Mouse (Mus musculus) urinary bladder, postnatal 25 days (tissue): ENCODE data around the gene Cdkal1.

Experiments
- DNase-seq: peaks from one replicate; pipeline ENCODE4 v3.0.0; 2022; ENCODE audit warnings: low spot score

Gene Cdkal1

DNA sequence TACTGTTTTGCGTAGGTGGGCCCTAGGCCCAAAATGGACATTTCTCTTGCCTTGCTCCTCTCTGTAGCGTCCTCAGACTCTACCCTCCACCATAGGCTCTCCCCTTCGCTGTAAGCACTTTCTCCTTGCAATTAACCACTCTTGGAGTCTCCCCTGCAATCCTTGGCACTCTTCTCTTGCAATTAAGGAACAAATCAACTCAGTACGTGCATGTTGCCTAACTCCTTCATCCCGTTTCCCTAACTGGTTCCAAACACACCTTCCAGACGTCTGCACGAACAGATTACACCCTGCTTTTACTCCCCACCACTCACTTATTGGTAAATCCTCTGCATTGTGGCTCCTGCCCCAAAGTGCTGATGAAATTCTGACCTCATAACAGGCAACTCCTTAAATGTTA lies 358.2 kb downstream of the Cdkal1 start:
- DNase-seq: no peak

DNA sequence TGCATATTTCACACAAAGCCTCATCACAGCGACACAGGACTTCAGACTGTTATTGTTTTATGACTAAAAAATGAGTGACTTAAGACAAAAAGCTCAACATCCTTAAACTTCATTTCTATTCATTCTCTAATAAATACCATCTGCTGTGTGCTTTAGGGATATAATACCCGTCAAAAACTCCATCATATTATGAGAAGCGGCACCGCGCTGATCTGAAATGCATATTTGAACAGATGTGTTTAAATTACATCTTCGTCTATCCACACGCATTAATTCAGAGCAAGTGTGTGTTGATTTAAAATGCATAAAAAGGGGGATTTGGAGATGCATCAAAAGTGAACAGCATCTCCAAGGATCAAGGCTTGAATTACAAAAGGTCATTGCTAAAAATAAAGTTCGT lies 365.1 kb downstream of the Cdkal1 start:
- no peak for DNase-seq

DNA sequence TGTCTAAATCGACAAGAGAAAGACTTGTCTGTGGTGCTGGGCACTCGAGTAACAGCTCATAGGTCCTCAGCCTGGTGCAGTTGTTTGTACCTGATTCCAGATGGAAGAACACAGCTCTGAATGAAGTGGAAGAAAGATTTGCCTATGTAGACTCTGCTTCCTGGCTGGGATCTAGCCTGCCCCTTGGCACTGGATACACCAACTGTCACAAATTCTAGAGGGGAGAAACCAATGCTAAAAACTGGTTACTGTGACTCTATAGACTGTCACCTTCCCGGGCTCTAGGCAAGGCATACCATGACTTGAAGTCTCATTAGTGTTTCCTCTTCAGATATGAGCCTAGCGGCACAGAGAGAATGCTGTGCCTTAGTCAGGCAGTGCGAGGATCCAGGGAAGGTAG lies 366.0 kb downstream of the Cdkal1 start:
- DNase-seq: no peak

DNA sequence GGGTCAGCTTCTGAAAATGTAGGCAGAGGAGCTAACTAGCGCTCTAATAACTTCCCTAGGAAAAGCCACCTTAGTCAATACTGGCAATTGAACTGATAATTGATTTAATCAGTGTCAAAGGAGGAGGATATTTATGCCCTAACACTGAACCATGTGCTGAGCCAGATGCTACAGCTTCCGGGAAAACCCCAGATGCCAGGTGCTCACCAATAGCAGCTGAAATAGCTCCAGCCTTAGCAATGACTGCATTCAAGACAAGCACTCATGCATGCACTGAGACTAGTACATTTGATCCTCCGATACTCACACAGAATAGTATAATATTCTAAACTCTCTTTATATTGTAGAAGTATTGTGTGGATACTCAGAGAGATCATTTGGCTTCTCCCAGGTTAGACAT lies 368.8 kb downstream of the Cdkal1 start:
- no peak for DNase-seq

DNA sequence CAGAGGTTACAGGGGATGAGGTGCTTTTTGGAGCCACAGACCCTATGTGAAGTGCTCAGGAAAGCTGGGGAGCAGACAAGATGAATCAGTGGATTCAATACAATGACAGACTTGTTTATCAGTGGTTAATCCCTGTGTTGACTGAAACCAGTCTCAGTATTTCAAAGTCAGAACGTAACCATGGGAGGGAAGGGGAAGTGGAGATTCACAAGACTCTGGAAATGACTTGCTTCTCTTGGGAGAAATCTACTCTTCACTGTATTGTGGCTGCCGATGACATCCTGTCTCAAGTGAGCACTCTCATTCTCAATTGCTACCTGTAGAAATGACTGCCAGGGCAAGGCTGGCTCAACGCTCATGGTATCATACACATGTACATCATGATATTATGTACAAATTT lies 371.5 kb downstream of the Cdkal1 start:
- DNase-seq: no peak

DNA sequence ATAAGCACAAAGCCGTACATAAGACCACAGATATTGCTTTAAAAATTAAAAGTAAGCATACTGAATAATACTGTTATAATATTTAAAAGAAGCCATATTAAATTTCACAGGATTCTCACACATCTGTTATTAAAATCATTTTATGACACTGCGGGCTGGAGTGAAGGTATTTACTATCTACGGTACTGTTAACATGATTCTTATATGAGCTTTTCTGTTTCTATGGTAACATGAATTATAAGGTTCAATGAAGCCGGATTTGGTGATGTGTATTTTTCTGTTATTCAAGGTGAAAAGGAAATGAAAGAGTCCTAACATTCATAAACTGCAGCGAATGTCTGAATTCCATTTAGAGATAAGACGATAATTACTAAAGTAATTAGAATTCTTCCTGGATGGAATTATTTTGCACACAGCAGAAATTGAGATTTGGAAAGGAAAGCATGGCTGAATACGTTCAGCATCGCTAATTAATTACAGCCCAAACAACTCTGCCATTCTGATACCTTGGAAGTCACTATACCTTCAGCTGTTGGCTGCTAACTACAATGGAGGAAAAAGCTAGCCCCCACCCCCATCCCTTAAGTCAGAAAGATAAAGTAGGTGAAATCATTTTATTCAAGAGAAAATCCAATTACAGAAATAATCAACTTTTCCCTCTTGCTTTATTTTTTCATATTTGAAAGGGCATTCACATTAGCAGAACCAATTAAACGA lies 373.2 kb downstream of the Cdkal1 start:
- no peak for DNase-seq

DNA sequence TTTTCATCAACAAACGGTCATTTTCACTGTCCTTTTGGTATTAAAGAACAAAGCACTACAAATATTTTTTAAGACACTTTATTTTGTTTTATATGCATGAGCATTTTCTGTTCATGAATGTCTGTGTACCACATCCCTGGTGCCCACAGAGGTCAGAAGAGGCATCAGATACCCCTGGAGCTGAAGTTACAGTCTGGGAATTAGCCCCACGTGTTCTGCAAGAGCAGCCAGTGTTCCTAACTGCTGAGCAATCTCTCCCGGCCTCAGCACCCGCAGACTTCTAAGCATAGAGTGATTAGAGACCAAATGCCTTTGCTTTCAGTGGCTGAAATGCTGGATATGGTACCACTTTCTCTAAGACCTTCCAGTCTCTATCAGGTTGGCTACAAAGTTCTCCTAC lies 379.1 kb downstream of the Cdkal1 start:
- DNase-seq: no peak

DNA sequence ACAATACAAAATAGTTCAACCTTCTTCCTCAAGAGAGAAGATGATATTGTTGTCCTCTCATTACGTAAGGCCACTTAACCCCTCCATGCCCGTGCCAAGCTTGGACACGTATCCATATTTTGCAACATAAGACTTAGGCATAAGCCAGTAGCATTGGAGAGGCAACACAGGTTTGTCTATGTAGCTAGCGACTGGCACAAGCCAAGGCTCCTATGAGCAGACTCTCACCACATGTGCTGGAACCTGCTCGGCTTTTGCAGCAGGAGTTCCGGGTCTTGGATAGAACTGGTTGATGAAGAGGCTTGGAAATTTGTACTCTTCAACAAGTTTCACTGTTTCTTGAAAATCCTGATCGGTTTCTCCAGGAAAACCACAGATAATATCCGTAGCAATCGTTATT lies 381.2 kb downstream of the Cdkal1 start:
- no peak for DNase-seq

DNA sequence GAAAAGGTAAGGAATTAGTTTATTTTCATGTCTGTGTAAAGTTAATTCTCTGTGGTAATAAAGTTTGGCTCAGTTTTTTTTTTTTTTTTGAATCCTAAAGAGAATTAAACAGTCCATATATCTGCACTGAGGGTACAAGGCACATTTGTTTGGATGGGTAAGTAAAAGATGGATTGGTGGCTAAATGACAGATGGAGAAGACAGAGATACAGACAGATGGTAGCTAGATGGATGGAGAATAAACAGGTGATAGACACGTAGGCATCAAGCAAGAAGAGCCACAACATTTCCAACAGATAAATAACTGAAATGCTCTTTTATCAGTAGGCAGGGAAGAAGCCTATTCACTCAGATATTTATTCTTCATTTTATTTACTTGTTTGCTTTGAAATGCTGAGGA lies 381.7 kb downstream of the Cdkal1 start:
- no peak for DNase-seq

DNA sequence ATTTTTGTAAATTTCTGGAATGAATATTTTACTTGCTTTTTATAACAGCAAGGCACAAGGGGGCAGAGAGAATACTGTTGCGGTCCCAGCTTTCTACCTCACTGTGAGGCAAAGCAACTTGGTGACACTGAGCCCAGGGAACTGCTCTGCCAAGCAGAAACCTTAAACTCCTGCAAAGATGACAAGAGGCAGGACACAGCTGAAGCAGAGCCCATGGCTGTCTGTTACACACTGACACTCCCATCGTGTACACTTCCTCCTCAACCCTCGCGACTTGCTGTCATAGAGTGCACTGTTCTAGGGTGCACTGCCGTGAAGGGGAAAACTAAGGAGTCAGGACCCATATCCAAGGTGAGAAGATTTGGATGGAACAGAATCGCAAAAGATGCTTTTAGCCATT lies 393.2 kb downstream of the Cdkal1 start:
- no peak for DNase-seq

DNA sequence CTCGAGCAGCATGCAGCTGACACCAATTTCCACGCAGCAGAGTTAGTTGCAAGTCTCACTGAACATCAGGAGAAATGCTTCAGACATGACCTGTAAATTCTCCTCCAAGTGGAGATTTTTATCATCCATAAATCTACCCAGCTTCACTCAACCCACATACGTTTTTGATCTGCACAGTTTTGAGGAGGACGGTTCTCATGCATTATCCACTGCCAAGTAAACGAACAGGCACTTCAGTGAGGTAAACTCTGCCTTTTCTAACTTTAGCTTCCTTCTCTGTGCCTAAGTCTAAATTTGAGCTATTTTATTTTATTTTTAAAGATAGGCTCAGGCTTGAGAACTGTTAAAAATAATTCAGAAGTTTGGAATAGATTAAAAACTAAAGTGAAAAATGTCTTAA lies 394.7 kb downstream of the Cdkal1 start:
- no peak for DNase-seq

DNA sequence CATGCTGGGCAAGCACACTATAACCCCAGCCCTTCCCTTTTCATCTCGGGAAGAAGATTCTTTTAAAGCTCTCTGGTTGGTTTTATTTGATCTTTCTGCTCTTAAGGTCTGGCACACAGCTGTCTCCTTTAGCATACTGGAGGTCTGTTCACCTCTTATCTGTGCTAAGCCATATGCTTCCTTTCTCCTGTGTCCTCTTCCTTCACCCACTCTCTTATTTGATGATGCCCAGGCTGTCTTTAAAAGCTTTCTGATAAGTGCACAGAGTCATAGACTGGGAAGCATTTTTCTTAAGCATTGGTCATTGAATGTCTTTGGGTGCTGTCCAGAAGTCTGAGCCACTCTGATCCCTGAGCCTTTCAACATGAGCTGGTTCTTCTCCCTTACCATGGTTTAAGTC lies 397.1 kb downstream of the Cdkal1 start:
- DNase-seq: no peak

DNA sequence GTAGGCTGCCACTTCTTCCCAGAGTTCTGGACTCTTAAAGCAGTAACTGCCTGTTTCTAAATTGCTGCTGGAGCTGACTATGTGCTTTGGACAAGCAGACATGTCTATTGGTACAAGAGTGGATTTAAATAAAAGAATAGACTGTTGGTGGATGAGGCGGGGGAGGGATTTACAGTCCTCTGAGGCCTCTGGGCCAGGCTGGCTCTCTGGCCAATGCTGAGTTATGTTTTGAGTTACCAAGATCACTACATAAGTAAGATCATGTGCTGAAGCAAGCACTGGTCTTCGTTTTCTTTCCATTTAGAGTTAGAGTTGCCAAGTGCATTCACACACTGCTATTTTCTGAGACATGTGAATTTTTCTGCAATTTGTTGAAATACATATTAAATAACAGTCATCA lies 418.4 kb downstream of the Cdkal1 start:
- DNase-seq: no peak

DNA sequence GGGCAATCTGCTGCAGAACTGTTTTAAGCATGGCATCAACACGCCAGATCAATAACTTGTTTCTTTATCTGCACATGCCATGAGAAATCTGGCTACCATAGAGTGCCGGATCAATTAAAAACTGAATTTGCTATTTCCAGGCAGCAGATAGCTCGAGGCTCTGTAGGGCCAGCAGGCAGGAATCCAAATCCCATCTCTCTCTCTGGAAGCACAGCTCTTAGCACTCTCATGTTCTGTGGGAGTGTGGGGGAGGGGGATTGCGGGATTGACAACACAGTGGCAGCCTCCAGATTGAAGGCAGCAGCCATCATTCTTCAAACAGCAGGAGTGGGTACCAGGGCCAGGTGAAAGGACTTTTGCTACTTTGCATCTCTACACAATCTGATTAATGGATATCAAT lies 420.7 kb downstream of the Cdkal1 start:
- DNase-seq: no peak

DNA sequence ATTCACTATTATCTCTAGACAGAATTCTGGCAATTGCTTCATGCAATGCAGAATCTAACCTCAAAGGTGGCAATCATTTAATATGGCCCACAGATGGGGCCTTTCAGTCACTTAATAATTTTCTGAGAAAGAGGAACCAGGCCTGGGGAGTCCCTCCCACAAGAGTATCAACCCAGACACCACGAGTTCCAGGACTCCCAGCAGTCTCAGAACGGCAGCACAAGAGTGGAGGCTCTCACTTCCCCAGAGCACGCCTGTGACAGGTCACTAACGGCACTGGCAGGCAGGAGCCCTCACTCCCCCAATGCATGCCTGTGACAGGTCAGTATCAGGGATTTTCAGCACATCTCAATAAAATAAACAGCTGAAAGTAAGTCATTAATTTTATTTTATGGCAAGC lies 424.6 kb downstream of the Cdkal1 start:
- no peak for DNase-seq

DNA sequence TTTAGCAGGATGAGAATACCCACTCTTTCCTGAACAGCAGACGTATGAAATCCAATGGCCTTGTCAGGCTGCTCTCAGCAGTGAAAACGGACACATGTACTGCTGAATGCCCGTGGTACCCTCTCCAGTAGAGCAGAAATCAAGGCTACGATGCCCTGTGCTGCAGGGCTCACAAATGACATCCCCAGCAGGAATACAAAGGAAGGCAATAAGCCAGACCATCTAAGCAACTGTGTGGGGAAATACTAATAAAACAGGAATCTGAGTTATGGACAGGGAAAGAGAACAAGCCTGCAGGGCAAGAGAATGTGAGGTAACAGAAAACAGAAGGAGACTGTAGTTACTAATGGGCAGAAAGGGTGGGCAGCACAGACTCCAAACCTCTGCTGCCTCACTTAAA lies 425.6 kb downstream of the Cdkal1 start:
- no peak for DNase-seq

DNA sequence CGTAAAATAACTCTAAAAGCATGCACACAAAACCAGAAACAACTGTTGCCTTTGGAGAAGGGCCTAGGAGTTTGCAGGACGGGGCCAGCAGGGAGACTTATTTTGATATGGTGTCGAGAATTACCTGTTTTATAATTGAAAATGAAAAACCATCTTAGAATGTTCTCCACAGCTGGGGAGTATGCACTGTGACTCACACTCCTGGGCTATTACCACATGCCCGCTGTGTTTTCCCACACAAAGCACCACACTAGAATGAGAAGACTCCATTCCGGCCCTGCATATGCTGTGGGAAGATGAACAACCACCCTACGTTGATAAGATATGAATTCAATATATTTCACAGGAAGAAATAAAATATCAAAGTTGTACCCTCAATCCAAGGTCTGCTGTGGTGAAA lies 426.3 kb downstream of the Cdkal1 start:
- DNase-seq: no peak

DNA sequence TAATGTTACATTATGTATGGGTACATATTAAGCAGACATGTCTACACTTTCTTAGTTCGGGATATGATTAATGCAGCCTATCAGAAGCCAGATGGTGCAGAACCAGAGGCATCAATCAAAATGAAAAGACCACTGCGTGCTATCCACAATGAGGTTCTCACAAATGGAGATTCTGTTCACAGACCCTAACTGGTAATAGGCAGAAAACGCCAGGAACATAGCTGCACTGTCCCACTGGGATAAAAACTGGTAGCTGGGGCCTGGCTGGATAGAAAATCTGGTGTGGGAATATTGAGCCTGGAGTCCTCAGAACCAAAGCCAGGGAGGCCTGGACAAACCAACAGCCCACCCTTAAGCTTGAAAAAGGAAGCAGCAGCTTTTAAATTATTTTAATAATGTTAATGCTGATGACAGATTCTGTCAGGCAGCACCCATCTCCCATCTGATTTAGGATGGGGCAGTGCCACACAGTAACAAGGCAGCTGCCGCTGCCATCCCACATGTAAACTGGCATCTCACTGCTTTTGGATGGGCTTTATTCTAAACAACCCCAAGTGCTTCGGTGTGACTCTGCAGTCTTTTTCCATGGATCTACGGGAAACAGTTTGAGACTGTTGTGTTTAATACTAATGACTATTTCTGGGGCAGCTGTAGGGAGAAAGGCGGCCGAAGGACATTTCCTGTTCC lies 438.9 kb downstream of the Cdkal1 start:
- no peak for DNase-seq

DNA sequence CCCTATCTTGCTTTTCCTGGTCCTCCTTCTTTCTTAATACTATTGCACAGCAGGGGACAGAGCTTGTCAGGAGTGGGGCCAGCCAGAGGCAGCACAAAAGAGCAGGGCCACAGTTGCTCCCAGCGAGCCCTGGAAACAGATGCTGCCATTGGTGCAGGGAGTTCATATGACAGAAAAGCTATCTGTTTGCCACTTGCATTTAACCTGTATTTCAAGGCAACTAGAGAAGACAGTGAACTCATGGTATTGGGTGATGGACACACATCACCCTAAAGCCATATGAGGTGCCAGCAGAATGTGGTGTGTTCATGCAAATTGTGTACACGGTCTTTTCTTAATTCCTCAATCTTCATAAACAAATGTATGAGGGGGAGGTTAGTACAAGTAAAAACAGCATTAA lies 439.5 kb downstream of the Cdkal1 start:
- no peak for DNase-seq

DNA sequence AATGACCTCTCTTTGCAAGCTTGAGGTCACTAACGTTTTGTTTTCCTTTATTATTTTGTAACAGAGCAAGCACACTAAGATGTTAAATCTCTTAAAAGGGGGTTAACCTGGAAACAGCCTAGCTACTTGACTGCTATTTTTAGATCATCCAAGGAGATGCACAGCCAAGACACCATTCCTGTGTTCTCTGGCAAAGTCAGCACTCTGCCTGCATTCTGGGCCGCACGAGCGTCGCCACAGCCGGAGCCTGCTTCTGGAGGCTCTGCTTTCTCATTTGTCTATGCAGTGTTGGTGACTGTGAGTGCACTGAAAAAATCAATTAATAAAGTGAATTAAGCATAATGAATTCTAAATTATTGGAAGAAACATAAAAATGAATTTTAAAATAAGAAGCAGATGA lies 440.6 kb downstream of the Cdkal1 start:
- no peak for DNase-seq

DNA sequence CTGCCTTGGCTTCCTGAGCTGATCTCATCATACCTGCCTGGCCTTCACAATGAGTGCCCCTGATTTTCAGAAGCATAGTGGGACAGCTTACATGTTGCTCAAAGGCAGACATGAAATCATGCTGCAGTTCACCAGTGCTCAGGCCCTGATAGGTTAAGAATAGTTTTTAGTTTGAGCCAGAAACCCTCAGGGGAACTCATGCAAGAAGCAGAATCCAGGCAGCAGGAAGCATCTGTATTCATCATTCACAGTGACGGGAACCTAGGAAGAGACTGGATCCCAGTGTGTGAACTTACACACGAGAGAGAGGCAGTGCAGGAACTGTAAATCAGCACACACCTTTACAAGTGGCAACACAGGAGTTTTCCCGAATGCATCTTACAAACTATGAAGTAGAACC lies 441.0 kb downstream of the Cdkal1 start:
- DNase-seq: no peak

DNA sequence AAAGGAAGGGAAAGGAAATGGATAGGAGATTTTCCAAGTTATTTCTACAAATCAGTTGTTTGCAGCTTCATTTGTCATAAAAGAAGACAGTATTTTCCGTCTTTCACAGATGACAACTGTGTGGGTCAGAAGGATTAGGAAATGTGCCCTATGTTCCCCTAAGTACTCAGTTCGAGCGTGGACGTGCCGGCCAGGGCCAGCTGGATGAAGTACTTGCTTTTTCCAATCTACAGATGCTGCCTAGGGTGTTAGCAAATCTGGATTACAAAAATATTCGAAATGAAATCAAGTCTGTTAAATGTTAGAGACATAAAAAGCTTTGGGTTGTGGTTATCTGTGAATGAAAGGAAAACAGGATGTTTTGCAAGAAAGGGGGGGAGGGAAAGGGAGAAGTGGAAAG lies 444.3 kb downstream of the Cdkal1 start:
- DNase-seq: no peak

DNA sequence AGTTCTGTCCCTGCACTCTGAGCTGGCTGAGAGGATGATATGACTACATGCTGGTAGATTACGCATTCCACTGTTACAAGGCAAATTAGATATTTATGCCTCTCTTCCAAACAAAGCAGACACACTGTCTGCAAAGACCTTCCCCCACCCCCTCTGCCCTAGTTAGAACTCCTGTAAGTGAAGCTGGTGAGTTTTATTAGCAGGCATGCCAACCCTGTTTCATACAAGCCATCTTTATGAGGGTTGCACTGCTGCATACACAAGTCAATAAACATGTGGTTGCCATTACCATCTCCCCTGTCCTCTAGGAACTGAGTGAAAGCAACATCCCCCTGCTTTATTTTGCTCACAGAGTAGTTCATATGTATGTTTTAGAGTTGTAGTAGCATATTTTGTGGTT lies 447.9 kb downstream of the Cdkal1 start:
- no peak for DNase-seq

DNA sequence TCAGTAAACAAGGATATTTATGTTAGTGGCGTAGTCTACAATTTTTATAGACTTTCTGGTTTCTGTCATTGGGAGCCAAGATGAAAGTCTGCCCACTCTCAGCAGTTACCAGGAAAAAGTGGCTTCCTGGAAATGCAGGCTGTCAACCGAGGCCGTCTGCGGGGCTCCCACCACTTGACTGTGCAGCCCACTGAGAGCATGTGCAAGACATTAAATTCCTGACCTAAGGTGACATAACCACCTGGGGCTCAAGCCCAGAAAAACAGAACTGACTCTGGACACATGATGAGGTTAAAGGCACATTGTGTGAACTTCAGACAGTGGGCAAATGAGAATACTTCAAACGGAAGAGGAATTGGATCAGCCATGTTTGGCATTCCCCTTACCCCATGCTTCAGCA lies 450.2 kb downstream of the Cdkal1 start:
- DNase-seq: no peak
